Mouse (Mus musculus): ENCODE data around the gene Dcn.

Gene Dcn

GRCm38 (mm10) chr10:97479004-97479766 lies at the start of gene Dcn:
Gene Dcn (plus strand): TSS chr10:97479609.
- DNase-seq (ENCODE audit: extremely low spot score, low read depth, low spot score) = peak; percentile 33

- no peak for DNase-seq (ENCODE audit: extremely low spot score, low read depth, low spot score)
Measured at GRCm38 (mm10) chr10:97436662-97437061, 42.7 kb upstream of the Dcn start.

GRCm38 (mm10) chr10:97442300-97442699 lies 37.1 kb upstream of the Dcn start:
- no peak for DNase-seq (ENCODE audit: extremely low spot score, low read depth, low spot score)

- DNase-seq (ENCODE audit: extremely low spot score, low read depth, low spot score) = no peak
Measured at GRCm38 (mm10) chr10:97446486-97446885, 32.9 kb upstream of the Dcn start.

GRCm38 (mm10) chr10:97452886-97453285 lies 26.5 kb upstream of the Dcn start:
- DNase-seq (ENCODE audit: extremely low spot score, low read depth, low spot score) = no peak

GRCm38 (mm10) chr10:97453529-97453928 lies 25.9 kb upstream of the Dcn start:
- DNase-seq (ENCODE audit: extremely low spot score, low read depth, low spot score) = no peak

- DNase-seq (ENCODE audit: extremely low spot score, low read depth, low spot score) = no peak
Measured at GRCm38 (mm10) chr10:97456993-97457392, 22.4 kb upstream of the Dcn start.

- DNase-seq (ENCODE audit: extremely low spot score, low read depth, low spot score) = no peak
Measured at GRCm38 (mm10) chr10:97466818-97467217, 12.6 kb upstream of the Dcn start.

GRCm38 (mm10) chr10:97469411-97470140 lies 9.8 kb upstream of the Dcn start:
- DNase-seq (ENCODE audit: extremely low spot score, low read depth, low spot score) = no peak

- DNase-seq (ENCODE audit: extremely low spot score, low read depth, low spot score) = no peak
Measured at GRCm38 (mm10) chr10:97475460-97475859, 3.9 kb upstream of the Dcn start.

GRCm38 (mm10) chr10:97478259-97478658 lies 1.1 kb upstream of the Dcn start:
- no peak for DNase-seq (ENCODE audit: extremely low spot score, low read depth, low spot score)

- no peak for DNase-seq (ENCODE audit: extremely low spot score, low read depth, low spot score)
Measured at GRCm38 (mm10) chr10:97482150-97482549, 2.7 kb downstream of the Dcn start.

- no peak for DNase-seq (ENCODE audit: extremely low spot score, low read depth, low spot score)
Measured at GRCm38 (mm10) chr10:97484049-97484448, 4.6 kb downstream of the Dcn start.

GRCm38 (mm10) chr10:97485151-97485550 lies 5.7 kb downstream of the Dcn start:
- DNase-seq (ENCODE audit: extremely low spot score, low read depth, low spot score) = no peak

- DNase-seq (ENCODE audit: extremely low spot score, low read depth, low spot score) = no peak
Measured at GRCm38 (mm10) chr10:97486085-97486484, 6.7 kb downstream of the Dcn start.

- no peak for DNase-seq (ENCODE audit: extremely low spot score, low read depth, low spot score)
Measured at GRCm38 (mm10) chr10:97487269-97487989, 8.0 kb downstream of the Dcn start.

- DNase-seq (ENCODE audit: extremely low spot score, low read depth, low spot score) = no peak
Measured at GRCm38 (mm10) chr10:97492367-97492980, 13.1 kb downstream of the Dcn start.

- DNase-seq (ENCODE audit: extremely low spot score, low read depth, low spot score) = no peak
Measured at GRCm38 (mm10) chr10:97497646-97498045, 18.2 kb downstream of the Dcn start.

GRCm38 (mm10) chr10:97523366-97523765 lies 44.0 kb downstream of the Dcn start:
- no peak for DNase-seq (ENCODE audit: extremely low spot score, low read depth, low spot score)

GRCm38 (mm10) chr10:97535697-97536096 lies 56.3 kb downstream of the Dcn start:
- no peak for DNase-seq (ENCODE audit: extremely low spot score, low read depth, low spot score)

GRCm38 (mm10) chr10:97536921-97537320 lies 57.5 kb downstream of the Dcn start:
- DNase-seq (ENCODE audit: extremely low spot score, low read depth, low spot score) = peak; percentile 22
